Mouse (Mus musculus): ENCODE data around the gene Ank2.

GRCm38 (mm10) chr3:127012525-127012924, 486.6 kb downstream of the Ank2 start:
- TF ChIP-seq EP300 (IDR thresholded peaks at IDR 0.05; ENCODE audit: insufficient read depth, low read depth, low read length) (no peak), POLR2A (IDR thresholded peaks at IDR 0.05; ENCODE audit: insufficient read depth, low read depth, low read length) (no peak)

Measured in heart, adult 2 months (tissue).